Mouse (Mus musculus) heart, postnatal 0 days (tissue): Measurements from ENCODE around the gene Adgrg5.

ENCODE experiments used
- CTCF ChIP-seq: IDR thresholded peaks from 2 replicates; pipeline ENCODE4 v1.5.1; 2016; ENCODE audit warnings: antibody characterized with exemption, control low read depth, low read depth
- EP300 ChIP-seq: IDR thresholded peaks from 2 replicates; pipeline ENCODE4 v1.6.1; 2016; ENCODE audit warnings: antibody characterized with exemption, low read depth

DNA sequence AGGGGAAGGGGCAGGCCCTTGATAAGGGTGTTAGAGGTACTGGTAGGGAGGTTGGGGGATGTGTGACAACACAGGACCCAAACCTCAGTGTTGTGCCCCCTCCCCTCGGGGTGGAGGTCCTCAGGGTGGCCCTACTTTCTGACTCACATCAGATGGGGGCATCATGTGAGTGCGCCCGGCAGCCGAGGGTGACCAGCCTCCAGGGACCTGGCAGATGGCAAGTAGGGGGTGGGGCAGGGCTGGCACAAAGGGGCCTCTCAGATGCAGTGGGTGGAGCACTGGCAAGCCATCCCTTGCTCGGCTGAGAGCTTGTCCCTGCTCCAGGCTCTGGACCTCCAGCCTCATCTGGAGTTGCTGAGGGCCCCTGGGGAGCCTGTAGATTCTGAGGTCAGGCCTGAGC, 63.2 kb downstream of the Adgrg5 start:
- TF ChIP-seq CTCF (no peak), EP300 (no peak)
